Mouse (Mus musculus): ENCODE results near the gene Gm11634. TPM values are rescaled to one million over a fixed set of nuclear protein-coding genes. Genes with fewer than 3 reads are reported as not detected.
"Not testable (repeated sequence)": the region's sequence is repeated elsewhere in the genome, so short reads cannot be mapped to it uniquely, and the experiment has no call there.

Gm11634 gene
- polyA plus RNA-seq, 1 experiment, result not detected

DNA sequence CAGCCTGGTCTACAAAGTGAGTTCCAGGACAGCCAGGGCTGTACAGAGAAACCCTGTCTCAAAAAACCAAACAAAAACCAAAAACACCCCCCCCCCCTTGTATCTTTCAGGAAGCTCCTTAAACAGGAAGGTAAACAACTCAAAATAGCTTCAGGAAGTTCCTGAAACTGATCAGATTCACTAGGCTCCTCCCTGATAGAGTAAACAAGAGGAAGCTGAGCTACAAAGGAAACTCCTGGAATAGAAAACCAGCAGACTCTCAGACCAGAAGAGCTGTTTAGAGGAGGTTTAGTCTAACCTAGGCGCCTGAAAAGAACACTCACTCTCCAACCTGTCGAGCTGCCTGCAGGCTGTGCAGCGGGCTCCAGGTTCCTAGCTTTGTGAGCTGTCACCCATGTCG lies 40.7 kb upstream of the Gm11634 start:
- Histone ChIP-seq H3K4me3 (ENCODE audit: extremely low read depth, insufficient read depth, insufficient read length) (no peak overlapping the region), H3K27me3 (ENCODE audit: control insufficient read depth, insufficient read depth, low read length) (no peaks in the 10 kb centered on the region), H3K4me1 (ENCODE audit: control insufficient read depth, insufficient read depth, insufficient read length) (no peaks in the 10 kb centered on the region), H3K27ac (ENCODE audit: insufficient read depth, low read length) (no peak overlapping the region), H3K36me3 (ENCODE audit: control insufficient read depth, insufficient read depth, low read length) (peaks cover 9% of the 10 kb centered on the region)
- TF ChIP-seq CTCF (IDR thresholded peaks at IDR 0.05; ENCODE audit: extremely low read depth, insufficient read depth, insufficient read length, insufficient replicate concordance), result no peak
- no peak for TF ChIP-seq POLR2A (IDR thresholded peaks at IDR 0.05; ENCODE audit: low read depth, low read length)
- no peak for DNase-seq (ENCODE audit: low read depth in 1 of 2, low spot score in 2 of 2)
- 88% methylated on average over 4 of the region's 4 CpGs for WGBS

DNA sequence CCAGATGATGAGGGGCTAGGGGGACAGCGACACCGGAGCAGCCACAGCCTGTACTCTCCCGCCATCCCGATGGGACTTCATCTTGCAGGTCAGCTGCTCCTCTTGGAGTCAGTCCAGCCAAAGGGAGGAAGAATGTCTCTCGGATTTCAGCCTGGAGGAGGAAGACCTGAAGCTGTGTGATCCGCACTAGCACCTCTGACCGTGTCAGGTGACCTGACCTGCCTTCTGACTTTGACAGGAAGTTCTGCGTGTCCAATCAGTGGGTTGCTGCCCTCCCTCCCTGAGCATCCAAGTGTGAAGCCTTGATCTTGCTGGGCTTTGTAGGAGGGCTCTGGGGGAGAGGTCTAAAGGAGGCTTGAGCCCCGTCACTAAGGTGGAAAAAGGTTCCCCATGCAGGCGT lies 36.6 kb upstream of the Gm11634 start:
- TF ChIP-seq CTCF (IDR thresholded peaks at IDR 0.05; ENCODE audit: extremely low read depth, insufficient read depth, insufficient read length, insufficient replicate concordance) (no peak), POLR2A (IDR thresholded peaks at IDR 0.05; ENCODE audit: low read depth, low read length) (no peak)
- no peak for DNase-seq (ENCODE audit: low read depth in 1 of 2, low spot score in 2 of 2)
- H3K4me1 ChIP-seq (ENCODE audit: control insufficient read depth, insufficient read depth, insufficient read length), result no peaks in the 10 kb centered on the region
- H3K27ac ChIP-seq (ENCODE audit: insufficient read depth, low read length), result no peak overlapping the region
- no peaks in the 10 kb centered on the region for H3K27me3 ChIP-seq (ENCODE audit: control insufficient read depth, insufficient read depth, low read length)
- WGBS, result 91% methylated on average over 10 of the region's 10 CpGs
- peaks cover 16% of the 10 kb centered on the region for H3K36me3 ChIP-seq (ENCODE audit: control insufficient read depth, insufficient read depth, low read length)
- no peak overlapping the region for H3K4me3 ChIP-seq (ENCODE audit: extremely low read depth, insufficient read depth, insufficient read length)

DNA sequence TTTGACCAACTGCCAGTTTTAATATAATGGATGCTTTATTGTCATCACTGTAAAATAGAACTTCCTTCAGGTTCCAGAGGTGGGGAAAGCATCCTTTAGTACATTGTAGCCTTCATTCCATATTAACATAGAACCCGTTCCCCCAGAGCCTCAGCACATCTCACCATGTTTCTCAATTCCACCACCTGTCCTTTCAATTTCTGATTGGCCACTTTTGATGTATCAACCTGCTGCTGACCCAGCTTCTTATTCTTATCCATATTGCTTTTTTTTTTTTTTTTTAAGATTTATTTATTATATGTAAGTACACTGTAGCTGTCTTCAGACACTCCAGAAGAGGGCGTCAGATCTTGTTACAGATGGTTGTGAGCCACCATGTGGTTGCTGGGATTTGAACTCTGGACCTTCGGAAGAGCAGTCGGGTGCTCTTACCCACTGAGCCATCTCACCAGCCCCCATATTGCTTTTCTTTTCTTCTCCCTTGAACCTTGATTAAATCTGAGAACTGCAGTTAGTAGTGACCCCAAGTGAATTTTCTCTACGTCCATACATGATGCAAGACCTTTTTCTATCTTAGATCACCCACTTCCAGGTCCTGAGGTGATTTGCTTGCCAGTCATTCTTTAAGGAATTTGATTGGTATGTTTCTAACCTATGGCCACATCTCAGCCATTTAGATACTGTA lies 29.8 kb upstream of the Gm11634 start:
- not testable (repeated sequence) for H3K27ac ChIP-seq (ENCODE audit: insufficient read depth, low read length); DNase-seq (ENCODE audit: low read depth in 1 of 2, low spot score in 2 of 2); H3K36me3 ChIP-seq (ENCODE audit: control insufficient read depth, insufficient read depth, low read length); H3K27me3 ChIP-seq (ENCODE audit: control insufficient read depth, insufficient read depth, low read length); H3K4me3 ChIP-seq (ENCODE audit: extremely low read depth, insufficient read depth, insufficient read length); H3K4me1 ChIP-seq (ENCODE audit: control insufficient read depth, insufficient read depth, insufficient read length)
- 82% methylated on average over 4 of the region's 5 CpGs for WGBS

DNA sequence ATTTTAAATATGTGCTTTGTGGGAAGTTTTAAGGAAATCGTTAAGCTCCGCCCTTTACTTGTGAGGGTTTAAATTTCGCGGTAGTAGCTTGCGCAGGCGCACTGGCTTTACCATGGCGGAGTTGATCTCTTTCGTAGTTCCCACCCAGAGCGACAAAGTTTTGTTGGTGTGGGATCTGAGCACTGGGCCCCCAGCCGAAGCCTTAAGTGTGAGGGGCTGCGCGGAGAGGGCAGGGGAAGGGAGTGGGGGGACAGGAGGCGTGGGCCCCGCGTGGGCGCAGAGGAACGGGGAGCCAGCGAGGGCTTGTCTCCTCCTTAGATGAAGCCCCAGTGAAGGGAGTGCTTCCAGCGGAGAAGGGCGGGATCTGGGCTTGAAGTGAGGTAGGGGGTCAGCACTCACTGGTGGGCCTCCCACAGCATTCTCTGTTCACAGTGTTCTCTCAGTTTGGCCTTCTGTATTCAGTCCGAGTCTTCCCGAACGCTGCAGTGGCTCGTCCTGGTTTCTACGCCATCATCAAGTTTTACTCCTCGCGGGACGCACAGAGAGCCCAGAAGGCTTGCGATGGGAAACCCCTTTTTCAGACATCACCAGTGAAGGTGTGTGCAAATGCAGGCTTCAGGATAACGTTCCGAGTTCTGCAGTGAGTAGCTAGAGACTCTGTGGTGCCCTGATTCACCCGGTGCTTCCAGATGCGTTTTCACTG lies 29.0 kb upstream of the Gm11634 start:
- peak; percentile 83 to 87 for DNase-seq (ENCODE audit: low read depth in 1 of 2, low spot score in 2 of 2)
- H3K27ac ChIP-seq (ENCODE audit: insufficient read depth, low read length), result peak overlapping the region; percentile 93
- H3K4me1 ChIP-seq (ENCODE audit: control insufficient read depth, insufficient read depth, insufficient read length), result peaks cover 2% of the 10 kb centered on the region
- no peaks in the 10 kb centered on the region for H3K27me3 ChIP-seq (ENCODE audit: control insufficient read depth, insufficient read depth, low read length)
- under 1% methylated on average over 32 of the region's 33 CpGs for WGBS
- peak overlapping the region; percentile 91 for H3K4me3 ChIP-seq (ENCODE audit: extremely low read depth, insufficient read depth, insufficient read length)
- H3K36me3 ChIP-seq (ENCODE audit: control insufficient read depth, insufficient read depth, low read length), result peaks cover 2% of the 10 kb centered on the region; the same call in 1 of the 2 replicates
- TF ChIP-seq POLR2A (IDR thresholded peaks at IDR 0.05; ENCODE audit: low read depth, low read length), result peak; percentile 13; the same call in 1 of the 2 replicates
- no peak for TF ChIP-seq CTCF (IDR thresholded peaks at IDR 0.05; ENCODE audit: extremely low read depth, insufficient read depth, insufficient read length, insufficient replicate concordance)

DNA sequence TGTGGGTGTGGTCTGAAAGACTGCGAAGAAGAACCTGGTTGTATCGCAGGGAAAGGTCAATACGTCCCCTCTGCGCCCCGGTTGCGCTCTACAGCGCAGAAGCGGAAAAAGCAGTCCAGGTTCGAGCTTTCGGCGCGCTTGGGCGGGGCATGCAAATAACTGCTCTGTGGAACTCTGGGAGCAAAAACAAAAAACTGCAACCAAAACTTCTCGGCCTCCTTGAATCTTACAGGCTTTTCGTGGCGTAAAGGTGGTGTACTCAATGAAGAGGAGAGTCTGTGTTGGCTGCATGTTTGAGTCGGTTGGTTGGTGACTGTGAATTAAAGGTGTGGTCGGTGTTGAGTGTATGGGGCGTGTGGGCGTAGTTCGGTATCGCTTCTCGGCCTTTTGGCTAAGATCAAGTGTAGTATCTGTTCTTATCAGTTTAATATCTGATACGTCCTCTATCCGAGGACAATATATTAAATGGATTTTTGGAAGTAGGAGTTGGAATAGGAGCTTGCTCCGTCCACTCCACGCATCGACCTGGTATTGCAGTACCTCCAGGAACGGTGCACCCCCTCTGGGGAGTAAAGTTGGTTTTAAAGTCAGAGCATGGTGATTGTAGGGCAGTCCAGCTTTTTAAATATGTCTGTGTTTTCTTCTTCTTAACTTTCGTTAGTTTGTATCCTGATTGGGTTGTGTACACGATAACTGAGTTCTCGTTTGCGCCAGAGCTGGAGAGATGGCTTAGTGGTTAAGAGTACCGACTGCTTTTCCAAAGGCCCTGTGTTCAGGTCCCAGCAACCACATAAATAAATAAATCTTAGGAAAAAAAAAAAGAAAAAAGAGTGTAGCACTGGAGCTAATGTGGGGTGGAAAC lies 28.2 kb upstream of the Gm11634 start, which contains the start of gene Rdm1:
Gene Rdm1, plus strand, starts transcription at position 201 of the 862 bp plus-strand sequence.
- Histone ChIP-seq H3K4me3 (ENCODE audit: extremely low read depth, insufficient read depth, insufficient read length) (peak within 1 kb of the TSS; percentile 91), H3K27ac (ENCODE audit: insufficient read depth, low read length) (peak within 1 kb of the TSS; percentile 97), H3K36me3 (ENCODE audit: control insufficient read depth, insufficient read depth, low read length) (peaks cover 2% of the 10 kb centered on the region; the same call in 1 of the 2 replicates), H3K27me3 (ENCODE audit: control insufficient read depth, insufficient read depth, low read length) (no peaks in the 10 kb centered on the region), H3K4me1 (ENCODE audit: control insufficient read depth, insufficient read depth, insufficient read length) (peaks cover 2% of the 10 kb centered on the region)
- DNase-seq (ENCODE audit: low read depth in 1 of 2, low spot score in 2 of 2), result peak; percentile 79 to 84
- TF ChIP-seq POLR2A (IDR thresholded peaks at IDR 0.05; ENCODE audit: low read depth, low read length) (peak; percentile 72), CTCF (IDR thresholded peaks at IDR 0.05; ENCODE audit: extremely low read depth, insufficient read depth, insufficient read length, insufficient replicate concordance) (no peak)
- WGBS, result under 1% methylated on average over 34 of the region's 34 CpGs

DNA sequence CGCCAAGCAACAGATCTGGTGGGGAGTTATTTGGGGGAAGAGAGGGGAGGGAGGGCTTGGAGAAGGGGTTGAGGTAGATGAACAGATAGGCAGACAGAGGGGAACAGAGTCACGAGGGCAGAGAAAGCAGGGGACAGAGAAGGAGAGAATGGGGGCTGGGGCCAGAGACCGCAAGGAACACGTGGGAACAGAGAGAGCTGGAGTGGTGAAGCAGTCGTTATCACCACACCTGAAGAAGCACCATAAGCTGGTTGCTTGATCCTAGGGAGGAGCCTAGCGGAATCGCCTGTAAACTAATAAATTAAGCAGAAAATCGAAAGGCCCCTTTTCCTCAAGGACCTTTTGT lies 27.6 kb upstream of the Gm11634 start:
- H3K4me1 ChIP-seq (ENCODE audit: control insufficient read depth, insufficient read depth, insufficient read length), result peaks cover 2% of the 10 kb centered on the region
- H3K4me3 ChIP-seq (ENCODE audit: extremely low read depth, insufficient read depth, insufficient read length), result peak overlapping the region; percentile 74; the same call in 1 of the 2 replicates
- peak overlapping the region; percentile 97 for H3K27ac ChIP-seq (ENCODE audit: insufficient read depth, low read length)
- WGBS, result 3% methylated on average over 8 of the region's 8 CpGs
- TF ChIP-seq POLR2A (IDR thresholded peaks at IDR 0.05; ENCODE audit: low read depth, low read length) (no peak), CTCF (IDR thresholded peaks at IDR 0.05; ENCODE audit: extremely low read depth, insufficient read depth, insufficient read length, insufficient replicate concordance) (no peak)
- peaks cover 2% of the 10 kb centered on the region; the same call in 1 of the 2 replicates for H3K36me3 ChIP-seq (ENCODE audit: control insufficient read depth, insufficient read depth, low read length)
- no peaks in the 10 kb centered on the region for H3K27me3 ChIP-seq (ENCODE audit: control insufficient read depth, insufficient read depth, low read length)
- DNase-seq (ENCODE audit: low read depth in 1 of 2, low spot score in 2 of 2), result no peak

DNA sequence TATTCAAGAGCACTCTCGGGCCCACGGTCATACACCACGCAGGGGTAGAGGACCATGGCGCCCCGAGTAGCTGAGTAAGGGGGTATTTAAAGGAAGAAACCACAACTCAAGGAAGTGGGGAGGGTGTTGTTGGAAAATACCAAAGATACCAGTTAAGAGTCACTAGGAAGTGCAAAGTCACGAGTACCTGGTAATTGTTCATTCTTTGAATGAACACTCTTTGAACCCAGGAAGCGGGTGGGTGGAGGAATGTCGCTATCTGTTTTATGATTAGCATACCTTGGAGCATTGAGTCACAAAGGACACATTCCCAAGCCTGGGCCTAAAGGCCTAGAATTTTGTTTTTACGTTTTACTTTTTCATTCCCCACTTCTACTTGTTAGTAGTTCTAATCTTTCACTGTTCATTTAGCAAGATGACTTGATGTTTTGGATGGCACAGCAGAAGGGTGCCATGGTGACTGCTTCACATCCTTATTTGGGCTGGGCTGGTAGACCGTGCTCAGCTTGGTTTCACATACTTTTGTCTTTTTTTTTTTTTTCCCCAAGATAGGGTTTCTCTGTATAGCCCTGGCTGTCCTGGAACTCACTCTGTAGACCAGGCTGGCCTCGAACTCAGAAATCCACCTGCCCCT lies 21.1 kb upstream of the Gm11634 start:
- H3K27ac ChIP-seq (ENCODE audit: insufficient read depth, low read length); H3K4me1 ChIP-seq (ENCODE audit: control insufficient read depth, insufficient read depth, insufficient read length); H3K4me3 ChIP-seq (ENCODE audit: extremely low read depth, insufficient read depth, insufficient read length); H3K27me3 ChIP-seq (ENCODE audit: control insufficient read depth, insufficient read depth, low read length); H3K36me3 ChIP-seq (ENCODE audit: control insufficient read depth, insufficient read depth, low read length); DNase-seq (ENCODE audit: low read depth in 1 of 2, low spot score in 2 of 2): not testable (repeated sequence)
- 69% methylated on average over 11 of the region's 11 CpGs for WGBS

All from spleen, adult 2 months (tissue).